8 mouse cellular contexts compared by ENCODE assay signal in genomic region chr2:14055566-14056331, GRCm38 (mm10). TPM values are rescaled to one million over a fixed set of nuclear protein-coding genes. Genes with fewer than 3 reads are reported as not detected.
DNase-seq lines count a peak whose midpoint lies in the region; ATAC-seq lines count a peak whose summit lies in the region.

Gene Hacd1, minus strand, starts transcription at chr2:14056135.

- peak within 1 kb of the TSS; percentile 82 for H3K27ac ChIP-seq in embryonic facial prominence, embryonic 14.5 days (replicated peaks; ENCODE audit: low read depth, low read length)
- peak within 1 kb of the TSS; percentile 60 for H3K27ac ChIP-seq in kidney, embryonic 14.5 days (ENCODE audit: low read depth, low read length)

- no peaks in the 10 kb centered on the region for H3K4me1 ChIP-seq in embryonic facial prominence, embryonic 14.5 days (ENCODE audit: control insufficient read depth, insufficient read depth, low read length)
- H3K4me1 ChIP-seq in kidney, embryonic 14.5 days (ENCODE audit: control insufficient read depth, insufficient read depth, low read length) = no peaks in the 10 kb centered on the region

- H3K9me3 ChIP-seq in embryonic facial prominence, embryonic 14.5 days (ENCODE audit: control insufficient read depth, low read length) = no peaks in the 10 kb centered on the region
- H3K9me3 ChIP-seq in kidney, embryonic 14.5 days (ENCODE audit: control insufficient read depth, low read length) = no peaks in the 10 kb centered on the region

- under 1% methylated on average over 34 of the region's 101 CpGs for WGBS in embryonic facial prominence, embryonic 14.5 days
- WGBS in kidney, embryonic 14.5 days = under 1% methylated on average over 50 of the region's 101 CpGs

- peak within 1 kb of the TSS; percentile 79 for H3K4me3 ChIP-seq in embryonic facial prominence, embryonic 14.5 days (ENCODE audit: low read depth, low read length)
- H3K4me3 ChIP-seq in kidney, embryonic 14.5 days (ENCODE audit: low read length) = peak within 1 kb of the TSS; percentile 60

- peak; percentile 84 for DNase-seq in 3134 (ENCODE audit: extremely low read depth, insufficient read length, low spot score)
- peak; percentile 91 for DNase-seq in adrenal gland, postnatal 36 days
- peak; percentile 90 for DNase-seq in embryonic facial prominence, embryonic 14.5 days (ENCODE audit: low spot score)
- DNase-seq in heart, adult 8-10 months (ENCODE audit: low spot score) = peak; percentile 45
- DNase-seq in liver = peak; percentile 82
- DNase-seq in spleen, postnatal 36 days (ENCODE audit: low spot score in 2 of 2) = peak; percentile 27 to 43

- H3K9ac ChIP-seq in embryonic facial prominence, embryonic 14.5 days (ENCODE audit: low read depth, low read length) = peak within 1 kb of the TSS; percentile 80
- peak within 1 kb of the TSS; percentile 61 for H3K9ac ChIP-seq in kidney, embryonic 14.5 days (ENCODE audit: low read depth, low read length)

- H3K36me3 ChIP-seq in embryonic facial prominence, embryonic 14.5 days (ENCODE audit: control insufficient read depth, insufficient read depth, low read length) = no peaks in the 10 kb centered on the region
- H3K36me3 ChIP-seq in kidney, embryonic 14.5 days (ENCODE audit: control insufficient read depth, insufficient read depth, low read length) = no peaks in the 10 kb centered on the region

- ATAC-seq in embryonic facial prominence, embryonic 14.5 days (ENCODE audit: low read depth) = peak; percentile 87
- ATAC-seq in kidney, embryonic 14.5 days (ENCODE audit: low FRiP score, low TSS enrichment) = peak; percentile 91
- ATAC-seq in monocyte, adult 5-6 weeks (replicated peaks; ENCODE audit: insufficient number of reproducible peaks, low FRiP score, low TSS enrichment, poor library complexity, severe bottlenecking) = peak; percentile 17; the same call in 1 of the 2 replicates

- peak within 1 kb of the TSS; percentile 83 for H3K4me2 ChIP-seq in embryonic facial prominence, embryonic 14.5 days (ENCODE audit: low read depth, low read length)
- H3K4me2 ChIP-seq in kidney, embryonic 14.5 days (replicated peaks; ENCODE audit: low read depth, low read length) = peak within 1 kb of the TSS; percentile 74

- no peaks in the 10 kb centered on the region for H3K27me3 ChIP-seq in embryonic facial prominence, embryonic 14.5 days (replicated peaks; ENCODE audit: control insufficient read depth, insufficient read depth, low read length)
- no peaks in the 10 kb centered on the region for H3K27me3 ChIP-seq in kidney, embryonic 14.5 days (ENCODE audit: control insufficient read depth, insufficient read depth, low read length)

RNA-seq across cellular contexts. Expression of gene Hacd1, which starts in this region (rescaled TPM):
- 10 to 100 TPM; 21.6 to 41.6 TPM for total RNA-seq in adrenal gland, postnatal 36 days (2021)
- 101 and 111 TPM in 2 replicates for polyA plus RNA-seq in embryonic facial prominence, embryonic 14.5 days (2014; fragmentation: Nextera tagmentation; extraction: Ambion mirVana)
- 10 to 100 TPM; 41.9 to 56.1 (median 50.6) TPM for total RNA-seq in heart, adult 8-10 months (2022)
- polyA plus RNA-seq in kidney, embryonic 14.5 days (2014; fragmentation: Nextera tagmentation; extraction: Ambion mirVana) = 52.1 and 59.0 TPM in 2 replicates
- 0.53 to 3.6 TPM in 2 of 3 replicates, not detected in the other for total RNA-seq in monocyte, adult 5-6 weeks (2017)

Comparison
In these comparisons a context has a peak if more than half of its experiments do, and no peak if none do; other contexts are left out.
1. Peak in every context shown above with its lines: DNase-seq, ATAC-seq, H3K4me3 ChIP-seq and H3K27ac ChIP-seq.
2. DNase-seq: peak in every context shown above with its lines; median percentile 91 in adrenal gland, postnatal 36 days; 90 in embryonic facial prominence, embryonic 14.5 days; 84 in 3134; 82 in liver; 45 in heart, adult 8-10 months; 35 in spleen, postnatal 36 days.
3. ATAC-seq: peak in every context shown above with its lines; median percentile 91 in kidney, embryonic 14.5 days; 87 in embryonic facial prominence, embryonic 14.5 days; 17 in monocyte, adult 5-6 weeks.